Mouse (Mus musculus) embryonic fibroblast, embryonic 13.5 days (primary cell): ENCODE measurements around the gene Svs5.
"Not testable (repeated sequence)": the region's sequence is repeated elsewhere in the genome, so short reads cannot be mapped to it uniquely, and the experiment has no call there.

Source experiments
- CTCF ChIP-seq: IDR thresholded peaks from 2 replicates; pipeline ENCODE4 v1.5.1; 2011; ENCODE audit warnings: mild to moderate bottlenecking, control low read depth, low read length, moderate library complexity, borderline replicate concordance; ENCODE audit not compliant: insufficient read depth
- POLR2A ChIP-seq: IDR thresholded peaks from 2 replicates; pipeline ENCODE4 v1.6.1; 2011; ENCODE audit warnings: low read depth, mild to moderate bottlenecking, control low read depth, low read length, moderate library complexity

GRCm38 (mm10) chr2:164315460-164315859 is 17.1 kb upstream of the Svs5 start:
- TF ChIP-seq CTCF, POLR2A: not testable (repeated sequence)
